Mouse (Mus musculus) hindbrain, embryonic 13.5 days (tissue): ENCODE results near the gene Cpxm2. TPM values are rescaled to one million over a fixed set of nuclear protein-coding genes. Genes with fewer than 3 reads are reported as not detected.

Experiments
- ATAC-seq: fragments of 200-750 bp; cut with Nextera tagmentation; 2 replicates; pipeline ENCODE4 v1.8.0; 2017; ENCODE audit warnings: moderate TSS enrichment; ENCODE audit not compliant: low FRiP score
- H3K27ac ChIP-seq: fragments of 300-500 bp; sonication (generic); 2 replicates; pipeline ENCODE4 v1.5.1; 2015; ENCODE audit warnings: inconsistent platforms, mild to moderate bottlenecking, moderate library complexity
- H3K27me3 ChIP-seq: fragments of 300-500 bp; sonication (generic); 2 replicates; pipeline ENCODE4 v1.6.1; 2015; ENCODE audit warnings: mild to moderate bottlenecking, inconsistent platforms
- H3K36me3 ChIP-seq: fragments of 300-500 bp; sonication (generic); 2 replicates; pipeline ENCODE4 v1.6.1; 2015; ENCODE audit warnings: mild to moderate bottlenecking, inconsistent platforms
- H3K4me1 ChIP-seq: fragments of 300-500 bp; sonication (generic); replicated peaks from 2 replicates; pipeline ENCODE4 v1.6.1; 2015; ENCODE audit warnings: inconsistent platforms
- H3K4me2 ChIP-seq: fragments of 300-500 bp; sonication (generic); 2 replicates; pipeline ENCODE4 v1.6.1; 2015; ENCODE audit warnings: inconsistent platforms, mild to moderate bottlenecking, moderate library complexity
- H3K4me3 ChIP-seq: fragments of 300-500 bp; sonication (generic); 2 replicates; pipeline ENCODE4 v1.5.1; 2015; ENCODE audit warnings: mild to moderate bottlenecking, inconsistent platforms
- H3K9ac ChIP-seq: fragments of 300-500 bp; sonication (generic); 2 replicates; pipeline ENCODE4 v1.6.1; 2015; ENCODE audit warnings: mild to moderate bottlenecking, inconsistent platforms
- H3K9me3 ChIP-seq: fragments of 300-500 bp; sonication (generic); 2 replicates; pipeline ENCODE4 v1.6.1; 2016; ENCODE audit warnings: inconsistent platforms
- WGBS: fragments of 180-500 bp; shearing (Covaris S2); methylation state at CpG from one replicate; pipeline ENCODE4 v1.1.7; 2015; 5-methylcytosine and 5-hydroxymethylcytosine counted together
- polyA plus RNA-seq: library from polyadenylated mRNA; unstranded; fragments of >200 nt; fragmentation: Nextera tagmentation; extraction: Ambion mirVana; gene quantifications from 2 replicates; pipeline ENCODE4 v1.2.1, GENCODE M21; 2015

Cpxm2 gene
- 1.6 and 1.9 TPM in 2 replicates for polyA plus RNA-seq

DNA sequence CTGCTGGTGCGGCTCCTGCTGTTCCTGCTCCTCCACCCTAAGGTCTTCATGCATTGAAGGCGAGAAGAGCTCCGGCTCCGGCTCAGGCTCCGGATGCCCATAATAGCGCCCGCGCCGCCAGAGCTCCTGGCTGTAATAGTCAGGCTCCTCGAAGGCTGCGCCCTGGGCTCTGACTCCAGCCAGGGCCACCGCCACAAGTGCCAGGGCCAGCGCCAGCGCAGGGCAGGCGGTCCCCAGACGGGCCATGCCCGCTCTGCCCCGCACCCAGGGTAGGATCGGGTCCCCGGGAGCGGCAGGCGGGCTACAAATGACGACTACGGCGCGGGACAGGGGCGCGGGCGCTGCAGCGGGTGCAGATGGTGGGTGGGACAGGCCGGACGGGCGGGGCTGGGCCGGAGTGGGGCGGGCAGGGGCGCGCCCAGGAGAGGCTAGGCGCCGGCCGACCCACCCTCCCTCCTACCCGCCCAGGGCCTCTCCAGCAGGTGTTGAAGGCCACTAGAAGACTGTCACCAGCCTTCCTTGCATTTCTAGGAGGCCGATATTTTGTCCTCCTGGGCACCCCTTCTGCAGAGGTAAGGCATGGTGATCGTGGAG is at the start of gene Cpxm2:
Gene Cpxm2 (minus strand): TSS at position 372 of the 594 bp plus-strand sequence.
- WGBS, result 5% methylated on average over 36 of the region's 43 CpGs
- Histone ChIP-seq H3K27ac (no peak within 1 kb of the TSS), H3K4me1 (peaks cover 39% of the 10 kb centered on the region), H3K9me3 (no peaks in the 10 kb centered on the region), H3K4me2 (peak within 1 kb of the TSS; percentile 69), H3K27me3 (peaks cover 36% of the 10 kb centered on the region), H3K9ac (peak within 1 kb of the TSS; percentile 67), H3K36me3 (no peaks in the 10 kb centered on the region), H3K4me3 (peak within 1 kb of the TSS; percentile 39)
- no peak for ATAC-seq

- Histone ChIP-seq H3K9me3 (no peaks in the 10 kb centered on the region), H3K27ac (no peak overlapping the region), H3K9ac (no peak overlapping the region), H3K27me3 (peaks cover 3% of the 10 kb centered on the region; the same call in 1 of the 2 replicates), H3K4me2 (no peak overlapping the region), H3K36me3 (no peaks in the 10 kb centered on the region), H3K4me3 (no peak overlapping the region), H3K4me1 (peaks cover 5% of the 10 kb centered on the region)
- WGBS, result 54% methylated on average over 1 of the region's 1 CpGs
- no peak for ATAC-seq
Observed at GRCm38 (mm10) chr7:132204073-132204612, 49.6 kb upstream of the Cpxm2 start.

GRCm38 (mm10) chr7:132199686-132200085 is 45.1 kb upstream of the Cpxm2 start:
- 39% methylated on average over 6 of the region's 6 CpGs for WGBS
- Histone ChIP-seq H3K9ac (no peak overlapping the region), H3K4me2 (no peak overlapping the region), H3K4me3 (no peak overlapping the region), H3K27ac (no peak overlapping the region), H3K9me3 (no peaks in the 10 kb centered on the region), H3K27me3 (no peaks in the 10 kb centered on the region), H3K4me1 (peaks cover 8% of the 10 kb centered on the region), H3K36me3 (no peaks in the 10 kb centered on the region)
- no peak for ATAC-seq

- Histone ChIP-seq H3K9me3 (no peaks in the 10 kb centered on the region), H3K9ac (no peak overlapping the region), H3K4me2 (no peak overlapping the region), H3K36me3 (no peaks in the 10 kb centered on the region), H3K4me3 (no peak overlapping the region), H3K4me1 (peaks cover 8% of the 10 kb centered on the region), H3K27ac (no peak overlapping the region), H3K27me3 (no peaks in the 10 kb centered on the region)
- no peak for ATAC-seq
- 92% methylated on average over 1 of the region's 1 CpGs for WGBS
Observed at GRCm38 (mm10) chr7:132198806-132199205, 44.3 kb upstream of the Cpxm2 start.

- peaks cover 8% of the 10 kb centered on the region for H3K4me1 ChIP-seq
- no peaks in the 10 kb centered on the region for H3K27me3 ChIP-seq
- H3K36me3 ChIP-seq, result no peaks in the 10 kb centered on the region
- H3K9ac ChIP-seq, result no peak overlapping the region
- H3K4me2 ChIP-seq, result no peak overlapping the region
- 54% methylated on average over 7 of the region's 7 CpGs for WGBS
- no peaks in the 10 kb centered on the region for H3K9me3 ChIP-seq
- H3K4me3 ChIP-seq, result no peak overlapping the region
- ATAC-seq, result no peak
- no peak overlapping the region for H3K27ac ChIP-seq
Observed at GRCm38 (mm10) chr7:132197817-132198475, 43.4 kb upstream of the Cpxm2 start.

- Histone ChIP-seq H3K27me3 (no peaks in the 10 kb centered on the region), H3K4me2 (no peak overlapping the region), H3K4me1 (peaks cover 8% of the 10 kb centered on the region), H3K36me3 (no peaks in the 10 kb centered on the region), H3K9me3 (no peaks in the 10 kb centered on the region), H3K4me3 (no peak overlapping the region), H3K9ac (no peak overlapping the region), H3K27ac (no peak overlapping the region)
- 93% methylated on average over 1 of the region's 1 CpGs for WGBS
- no peak for ATAC-seq
Observed at GRCm38 (mm10) chr7:132196581-132196980, 42.0 kb upstream of the Cpxm2 start.

GRCm38 (mm10) chr7:132193606-132194005 is 39.1 kb upstream of the Cpxm2 start:
- Histone ChIP-seq H3K9me3 (no peaks in the 10 kb centered on the region), H3K27me3 (no peaks in the 10 kb centered on the region), H3K36me3 (no peaks in the 10 kb centered on the region), H3K27ac (no peak overlapping the region), H3K4me3 (no peak overlapping the region), H3K9ac (no peak overlapping the region), H3K4me2 (no peak overlapping the region), H3K4me1 (0 out of 2 replicates have a peak, but pooled peaks cover under 1% of the 10 kb centered on the region)
- no peak for ATAC-seq
- WGBS, result 89% methylated on average over 2 of the region's 2 CpGs

DNA sequence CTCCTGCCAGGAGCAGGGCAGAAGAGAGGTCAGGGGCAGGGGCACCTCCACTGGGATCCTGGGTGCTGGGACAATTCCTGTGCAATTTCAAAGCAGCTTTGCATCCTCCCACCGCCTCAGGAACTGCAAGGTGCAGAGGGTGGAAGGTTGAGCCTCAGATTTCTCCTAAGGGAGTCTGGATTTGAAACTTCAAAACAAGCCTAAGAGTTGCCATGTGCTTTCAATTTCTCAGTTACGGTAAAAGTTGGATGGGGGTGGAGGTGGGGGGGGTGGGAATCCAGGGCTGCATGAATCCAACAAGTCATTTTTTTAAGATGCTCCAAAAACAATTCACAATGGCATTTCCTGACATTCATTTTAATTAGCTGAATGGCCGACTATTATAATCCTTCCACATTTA is 32.9 kb upstream of the Cpxm2 start:
- 62% methylated on average over 3 of the region's 3 CpGs for WGBS
- H3K36me3 ChIP-seq, result no peaks in the 10 kb centered on the region
- no peak for ATAC-seq

DNA sequence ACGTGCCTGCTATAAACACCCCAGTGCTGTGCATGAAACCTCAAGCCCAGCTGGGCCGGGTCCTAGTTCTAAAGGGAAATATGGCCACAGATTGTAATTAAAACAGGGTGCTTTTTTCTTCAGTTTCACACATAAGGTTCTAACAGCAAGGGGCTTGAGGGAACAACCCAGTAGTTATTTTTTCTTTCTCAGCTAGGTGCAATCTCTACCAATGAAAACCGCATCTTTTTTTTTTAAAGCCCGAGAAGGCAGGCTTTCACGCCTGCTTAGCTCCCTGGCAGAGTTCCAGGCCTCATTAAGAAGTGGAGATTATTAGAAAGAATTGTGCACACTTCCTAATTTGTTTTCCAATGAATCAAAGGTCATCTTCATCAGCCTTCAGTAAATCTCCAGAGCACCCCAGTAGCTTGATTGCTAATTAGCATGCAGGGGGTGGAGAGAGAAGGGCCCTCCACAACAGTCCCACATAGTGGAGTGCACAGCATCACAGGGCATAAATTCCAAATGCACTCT is 29.4 kb upstream of the Cpxm2 start:
- no peak; the same call in 1 of the 2 replicates for ATAC-seq
- peaks cover 6% of the 10 kb centered on the region; the same call in 1 of the 2 replicates for H3K27me3 ChIP-seq
- H3K36me3 ChIP-seq, result no peaks in the 10 kb centered on the region

More for the DNA sequence above, 32.9 kb upstream of the Cpxm2 start:
- peaks cover 16% of the 10 kb centered on the region for H3K4me1 ChIP-seq
- H3K9me3 ChIP-seq, result no peaks in the 10 kb centered on the region
- no peak overlapping the region for H3K4me2 ChIP-seq
- peaks cover 6% of the 10 kb centered on the region; the same call in 1 of the 2 replicates for H3K27me3 ChIP-seq
- H3K27ac ChIP-seq, result no peak overlapping the region
- no peak overlapping the region for H3K4me3 ChIP-seq
- H3K9ac ChIP-seq, result no peak overlapping the region

GRCm38 (mm10) chr7:132181586-132182198 is 27.2 kb upstream of the Cpxm2 start:
- H3K27me3 ChIP-seq, result no peaks in the 10 kb centered on the region
- no peak overlapping the region for H3K27ac ChIP-seq
- no peaks in the 10 kb centered on the region for H3K36me3 ChIP-seq
- no peak overlapping the region for H3K4me3 ChIP-seq
- peaks cover 16% of the 10 kb centered on the region for H3K4me1 ChIP-seq
- no peaks in the 10 kb centered on the region for H3K9me3 ChIP-seq
- WGBS, result 93% methylated on average over 4 of the region's 4 CpGs
- H3K9ac ChIP-seq, result no peak overlapping the region
- no peak for ATAC-seq
- H3K4me2 ChIP-seq, result no peak overlapping the region

More for the DNA sequence above, 29.4 kb upstream of the Cpxm2 start:
- H3K9ac ChIP-seq, result no peak overlapping the region
- H3K4me2 ChIP-seq, result no peak overlapping the region
- H3K4me1 ChIP-seq, result peaks cover 16% of the 10 kb centered on the region
- peak overlapping the region; percentile 64 for H3K27ac ChIP-seq
- 28% methylated on average over 5 of the region's 5 CpGs for WGBS
- H3K9me3 ChIP-seq, result no peaks in the 10 kb centered on the region
- no peak overlapping the region for H3K4me3 ChIP-seq

DNA sequence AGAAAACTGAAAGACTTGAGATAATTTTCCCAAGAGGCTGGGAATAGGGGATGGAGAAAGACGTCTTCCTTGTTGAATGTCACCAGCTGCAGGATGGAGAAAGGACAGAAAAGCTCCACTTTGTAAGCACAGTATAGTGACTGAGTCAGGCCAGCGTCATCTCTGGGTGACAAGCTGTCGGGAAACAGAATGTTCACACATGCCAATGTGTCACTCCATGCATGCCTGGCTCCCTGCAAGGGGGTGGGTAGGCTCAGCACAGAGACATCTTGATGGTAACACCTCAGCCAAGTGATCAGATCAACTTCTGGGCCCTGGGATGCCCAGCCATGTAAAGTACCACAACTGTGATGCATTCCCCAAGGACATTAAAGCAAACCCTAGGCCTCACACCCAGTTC is 26.5 kb upstream of the Cpxm2 start:
- WGBS, result 85% methylated on average over 3 of the region's 3 CpGs
- ATAC-seq, result no peak
- no peak overlapping the region for H3K4me2 ChIP-seq
- H3K27ac ChIP-seq, result no peak overlapping the region
- no peak overlapping the region for H3K9ac ChIP-seq
- H3K27me3 ChIP-seq, result no peaks in the 10 kb centered on the region
- H3K36me3 ChIP-seq, result no peaks in the 10 kb centered on the region
- H3K4me1 ChIP-seq, result peaks cover 16% of the 10 kb centered on the region
- no peak overlapping the region for H3K4me3 ChIP-seq
- H3K9me3 ChIP-seq, result no peaks in the 10 kb centered on the region

GRCm38 (mm10) chr7:132179049-132179448 is 24.5 kb upstream of the Cpxm2 start:
- peaks cover 9% of the 10 kb centered on the region for H3K4me1 ChIP-seq
- H3K9me3 ChIP-seq, result peaks cover 3% of the 10 kb centered on the region; the same call in 1 of the 2 replicates
- H3K27ac ChIP-seq, result no peak overlapping the region
- ATAC-seq, result no peak
- H3K9ac ChIP-seq, result no peak overlapping the region
- 56% methylated on average over 1 of the region's 1 CpGs for WGBS
- no peaks in the 10 kb centered on the region for H3K36me3 ChIP-seq
- H3K4me3 ChIP-seq, result no peak overlapping the region
- no peak overlapping the region for H3K4me2 ChIP-seq
- H3K27me3 ChIP-seq, result no peaks in the 10 kb centered on the region
